Mouse (Mus musculus) brain, embryonic 14.5 days (tissue): ENCODE data around the gene Slc44a2. TPM values are rescaled to one million over a fixed set of nuclear protein-coding genes. Genes with fewer than 3 reads are reported as not detected.
A peak's percentile ranks its signal among the peaks of the same experiment; 100 is the strongest.

Source experiments
- DNase-seq: peaks from one replicate; pipeline ENCODE4 v3.0.0-alpha.2; 2011; ENCODE audit warnings: low read depth
- CTCF ChIP-seq: fragments of 200-500 bp; IDR thresholded peaks from 2 replicates; pipeline ENCODE4 v1.5.1; 2012; ENCODE audit warnings: inconsistent platforms, mild to moderate bottlenecking, moderate library complexity, borderline replicate concordance; ENCODE audit not compliant: insufficient read depth, insufficient read length; ENCODE audit errors: extremely low read depth
- POLR2A ChIP-seq: fragments of 200-500 bp; IDR thresholded peaks from 2 replicates; pipeline ENCODE4 v1.6.1; 2012; ENCODE audit warnings: mild to moderate bottlenecking, inconsistent platforms, borderline replicate concordance; ENCODE audit not compliant: poor library complexity, insufficient read depth, insufficient read length, severe bottlenecking; ENCODE audit errors: extremely low read depth
- polyA plus RNA-seq: library from polyadenylated mRNA; depleted of rRNA; stranded (reverse); fragments of >200 nt; gene quantifications from 2 replicates; pipeline ENCODE4 v1.2.3, GENCODE M21; 2012

The Slc44a2 gene
- polyA plus RNA-seq, 1 experiment = 70.1 TPM

GRCm38 (mm10) chr9:21367357-21368111, 47.0 kb downstream of the Slc44a2 start, which contains the start of gene Ilf3:
Ilf3 (plus strand) TSS chr9:21367871.
- peak; percentile 51 for TF ChIP-seq POLR2A
- TF ChIP-seq CTCF = no peak

DNA sequence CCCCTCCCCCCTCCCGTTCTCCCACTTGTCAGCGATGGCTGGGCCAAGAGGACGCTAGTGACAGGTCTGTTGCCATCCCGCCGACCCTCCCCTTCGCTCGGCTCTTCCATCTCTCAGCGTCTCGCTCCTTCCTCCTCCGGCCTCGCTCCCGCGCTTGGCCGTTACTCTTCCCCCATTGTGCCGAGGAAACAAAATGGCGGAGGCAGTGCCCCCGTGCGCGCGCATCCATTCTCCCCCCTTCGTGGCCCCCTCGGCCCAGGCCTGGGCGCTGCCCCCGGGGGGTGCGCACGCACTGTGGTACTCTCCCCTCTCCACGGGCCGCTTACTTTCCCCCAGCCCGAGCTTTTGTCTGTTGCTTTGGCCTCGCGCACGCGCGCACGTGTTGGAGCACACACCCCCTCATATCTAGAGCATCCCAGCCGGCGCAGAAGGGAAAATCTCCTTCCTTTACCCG, 47.7 kb downstream of the Slc44a2 start:
- TF ChIP-seq CTCF (no peak), POLR2A (no peak; the same call in 1 of the 2 replicates)
- peak; percentile 81 for DNase-seq

More at GRCm38 (mm10) chr9:21367357-21368111, 47.0 kb downstream of the Slc44a2 start, which contains the start of gene Ilf3:
- peak; percentile 100 for DNase-seq

DNA sequence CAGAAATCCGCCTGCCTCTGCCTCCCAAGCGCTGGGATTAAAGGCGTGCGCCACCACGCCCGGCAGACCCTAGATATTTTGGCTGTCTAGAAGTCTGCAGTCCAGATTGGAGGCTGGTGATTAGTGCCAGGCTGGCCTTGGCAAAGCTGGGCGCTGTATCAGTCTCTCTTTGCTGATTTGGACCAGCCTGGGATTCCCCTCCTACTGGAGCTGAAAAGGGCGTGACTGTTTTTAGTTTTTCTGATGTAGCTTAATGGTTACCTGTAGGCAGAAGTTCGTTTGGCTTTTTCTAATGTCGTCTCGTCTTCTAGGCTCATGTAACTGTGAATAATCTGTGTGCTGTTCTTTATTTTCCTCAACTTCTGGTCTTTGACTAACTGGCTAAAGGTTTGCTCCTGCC, 48.6 kb downstream of the Slc44a2 start:
- TF ChIP-seq POLR2A (no peak), CTCF (no peak)
- DNase-seq = peak; percentile 2

DNA sequence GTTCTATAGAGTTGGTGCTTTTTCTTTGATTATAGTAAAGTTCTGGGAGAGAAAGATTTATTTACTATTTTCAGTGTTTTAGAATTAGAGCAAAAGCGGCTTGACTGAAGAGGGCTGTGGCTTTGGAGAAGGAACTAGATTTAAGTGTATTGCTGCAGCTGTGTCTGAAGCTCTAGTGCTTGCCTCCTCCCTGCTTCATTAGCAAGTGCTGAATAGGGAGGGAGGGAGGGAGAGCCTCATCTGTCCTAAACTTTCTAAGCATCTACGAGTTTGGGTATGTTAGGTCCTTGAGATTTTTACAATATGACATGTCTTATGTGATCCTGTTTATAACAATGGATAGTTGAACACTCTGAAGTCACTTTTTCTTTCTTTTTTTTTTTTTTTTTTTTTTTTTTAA, 50.4 kb downstream of the Slc44a2 start:
- TF ChIP-seq CTCF (no peak), POLR2A (no peak)
- no peak for DNase-seq

GRCm38 (mm10) chr9:21372508-21372907, 52.0 kb downstream of the Slc44a2 start:
- no peak for DNase-seq
- TF ChIP-seq POLR2A = no peak
- TF ChIP-seq CTCF = no peak

GRCm38 (mm10) chr9:21379195-21379594, 58.7 kb downstream of the Slc44a2 start:
- DNase-seq = no peak
- TF ChIP-seq CTCF (no peak), POLR2A (no peak)

GRCm38 (mm10) chr9:21380868-21381267, 60.4 kb downstream of the Slc44a2 start:
- no peak for TF ChIP-seq CTCF
- no peak for TF ChIP-seq POLR2A
- no peak for DNase-seq

- TF ChIP-seq POLR2A (no peak), CTCF (no peak)
- DNase-seq = no peak
Observed at GRCm38 (mm10) chr9:21383966-21384365, 63.5 kb downstream of the Slc44a2 start.

DNA sequence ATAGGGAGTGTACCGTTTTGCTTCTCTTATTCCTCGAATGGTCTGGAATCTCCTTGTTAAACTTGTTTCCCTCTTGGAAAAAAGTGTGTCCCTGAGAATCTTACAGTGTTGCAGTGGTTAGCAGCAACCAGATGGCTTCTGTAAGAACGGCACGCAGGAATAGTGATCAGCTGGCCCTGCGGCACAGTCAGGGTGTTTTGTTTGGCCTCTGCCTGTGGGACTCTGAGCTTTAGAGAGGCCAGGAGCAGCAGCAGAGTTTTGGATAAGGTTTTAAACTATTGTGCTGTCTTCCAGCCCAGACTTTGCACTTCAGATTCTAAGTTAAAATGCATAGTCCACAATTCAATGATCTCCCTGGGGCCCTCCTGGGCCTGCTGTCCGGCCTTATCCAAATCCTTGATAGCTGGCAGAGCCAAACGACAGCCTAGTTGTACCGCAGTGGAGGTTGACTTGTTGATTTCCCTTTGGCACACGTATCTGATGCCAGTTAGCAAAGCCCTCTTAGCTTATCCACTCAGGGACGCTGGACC, 72.2 kb downstream of the Slc44a2 start:
- DNase-seq = no peak
- TF ChIP-seq POLR2A (no peak), CTCF (no peak)

GRCm38 (mm10) chr9:21395692-21396091, 75.2 kb downstream of the Slc44a2 start:
- no peak for DNase-seq
- TF ChIP-seq POLR2A (no peak), CTCF (no peak)

GRCm38 (mm10) chr9:21397170-21397569, 76.7 kb downstream of the Slc44a2 start:
- TF ChIP-seq POLR2A (no peak), CTCF (no peak)
- no peak for DNase-seq
